24 mouse cellular contexts compared by ENCODE assay signal in the genomic region with DNA sequence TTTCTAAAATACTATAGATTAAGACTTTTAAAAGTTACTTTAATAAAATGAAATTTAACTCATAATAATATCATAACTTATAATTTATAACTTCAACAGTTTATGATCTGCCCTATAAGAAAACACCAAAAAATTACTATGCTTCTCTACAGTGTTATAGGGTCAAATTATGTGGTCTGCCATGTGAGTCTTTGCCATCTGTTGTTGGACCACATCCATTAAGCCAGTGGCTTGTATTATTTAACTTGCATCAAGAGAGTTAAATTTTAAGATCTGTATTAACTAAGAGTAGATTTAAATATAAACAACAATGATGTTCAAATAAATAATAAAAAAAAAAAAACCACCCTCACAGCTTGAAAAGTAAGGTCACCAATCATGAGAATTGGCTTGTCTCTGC.
"Had no signal": no experiment of that assay in that cellular context is flagged by ENCODE, and none has a peak within 500 bp of the region (broad histone marks: within the 10 kb centered on the region; RNA-seq: fewer than 3 reads in every experiment).

No protein-coding gene starts in this region.

- DNase-seq: cerebellum, adult 8-10 months; cerebellum, adult 9-10 months; cerebellum, adult 9-11 months; cerebellum, postnatal 25 days; embryo, embryonic 11 days; forebrain, postnatal 0 days; gastrocnemius, adult 2 months; gastrocnemius, postnatal 10 days; gastrocnemius, postnatal 14 days; gastrocnemius, postnatal 25 days; gastrocnemius, postnatal 36 days; heart, adult 11 months; heart, adult 18-20 months; heart, adult 2 months had no signal

- H3K27me3 ChIP-seq: embryonic facial prominence, embryonic 12.5 days; embryonic facial prominence, embryonic 13.5 days; embryonic facial prominence, embryonic 15.5 days; forebrain, embryonic 12.5 days; forebrain, embryonic 13.5 days; forebrain, embryonic 15.5 days had no signal

- H3K4me1 ChIP-seq: embryonic facial prominence, embryonic 10.5 days; embryonic facial prominence, embryonic 12.5 days; embryonic facial prominence, embryonic 13.5 days; embryonic facial prominence, embryonic 15.5 days; forebrain, embryonic 10.5 days; forebrain, embryonic 12.5 days; forebrain, embryonic 13.5 days; forebrain, embryonic 15.5 days; heart, embryonic 10.5 days had no signal

- H3K4me3 ChIP-seq: embryonic facial prominence, embryonic 10.5 days; embryonic facial prominence, embryonic 12.5 days; embryonic facial prominence, embryonic 13.5 days; embryonic facial prominence, embryonic 15.5 days; erythroblast, embryonic 14.5 days; forebrain, embryonic 10.5 days; forebrain, embryonic 12.5 days; forebrain, embryonic 13.5 days; forebrain, embryonic 15.5 days; gastrocnemius, adult 2 months; heart, adult 2 months; heart, embryonic 10.5 days had no signal

- H3K27ac ChIP-seq: embryonic facial prominence, embryonic 10.5 days; embryonic facial prominence, embryonic 12.5 days; embryonic facial prominence, embryonic 13.5 days; embryonic facial prominence, embryonic 15.5 days; forebrain, embryonic 10.5 days; forebrain, embryonic 12.5 days; forebrain, embryonic 13.5 days; forebrain, embryonic 15.5 days; gastrocnemius, adult 2 months; heart, adult 2 months; heart, embryonic 10.5 days had no signal
